Mouse (Mus musculus) spleen, adult 2 months (tissue): Measurements from ENCODE around the gene Tiam1.

Source experiments
- CTCF ChIP-seq: fragments of 200-500 bp; IDR thresholded peaks from 2 replicates; pipeline ENCODE4 v1.5.1; 2011; ENCODE audit warnings: mild to moderate bottlenecking, inconsistent platforms; ENCODE audit not compliant: insufficient read depth, insufficient read length, insufficient replicate concordance; ENCODE audit errors: extremely low read depth
- POLR2A ChIP-seq: fragments of 200-500 bp; IDR thresholded peaks from 2 replicates; pipeline ENCODE4 v1.6.1; 2011; ENCODE audit warnings: low read depth, low read length, inconsistent platforms

DNA sequence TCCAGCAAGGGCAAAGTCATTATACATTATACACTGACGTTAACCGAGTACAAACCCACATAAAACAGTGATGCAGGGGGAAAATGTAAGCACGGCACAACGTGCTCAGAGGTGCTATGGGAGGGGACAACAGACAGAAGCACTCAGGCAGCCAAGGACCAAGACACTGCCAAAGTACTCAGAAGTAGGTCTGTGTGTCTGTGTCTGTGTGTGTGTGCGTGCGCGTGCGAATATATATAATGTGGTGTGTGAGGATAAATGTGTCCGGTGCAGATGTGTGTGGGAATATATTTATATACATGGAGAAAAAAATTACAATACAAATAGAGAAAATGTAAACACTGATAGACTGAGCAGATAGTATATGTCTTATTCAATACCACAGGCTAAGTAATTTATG, 50.6 kb downstream of the Tiam1 start:
- TF ChIP-seq CTCF (no peak), POLR2A (no peak)
